Mouse (Mus musculus) embryonic fibroblast, embryonic 13.5 days (primary cell): ENCODE results near the gene Nr4a1.

Source experiments
- CTCF ChIP-seq: IDR thresholded peaks from 2 replicates; pipeline ENCODE4 v1.5.1; 2011; ENCODE audit warnings: mild to moderate bottlenecking, control low read depth, low read length, moderate library complexity, borderline replicate concordance; ENCODE audit not compliant: insufficient read depth
- POLR2A ChIP-seq: IDR thresholded peaks from 2 replicates; pipeline ENCODE4 v1.6.1; 2011; ENCODE audit warnings: low read depth, mild to moderate bottlenecking, control low read depth, low read length, moderate library complexity

DNA sequence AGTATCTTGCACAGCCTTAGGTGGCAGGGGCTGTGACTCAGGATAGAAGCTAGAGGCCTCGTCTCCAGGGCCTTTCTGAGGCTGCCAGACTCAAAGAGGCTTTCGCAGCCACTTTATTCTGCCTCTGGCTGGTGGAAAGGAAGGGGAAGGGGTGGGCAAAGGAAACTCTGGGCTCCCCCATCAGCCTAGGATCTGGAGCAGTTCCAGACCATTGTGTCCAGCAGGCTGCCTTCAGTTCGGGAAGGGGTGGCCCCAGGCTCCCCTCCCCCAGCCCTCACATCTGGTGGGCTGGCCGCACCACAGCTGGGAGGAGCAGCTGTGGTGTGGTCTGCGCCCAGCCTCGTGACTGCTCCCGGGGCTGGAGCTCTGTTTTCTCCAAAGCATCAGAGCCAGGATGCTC lies 26.1 kb upstream of the Nr4a1 start:
- TF ChIP-seq POLR2A (no peak), CTCF (no peak)
